Mouse (Mus musculus) CH12.LX (cell line): Measurements from ENCODE around the gene Mt4. TPM values are rescaled to one million over a fixed set of nuclear protein-coding genes. Genes with fewer than 3 reads are reported as not detected.
"Not testable (repeated sequence)": the region's sequence is repeated elsewhere in the genome, so short reads cannot be mapped to it uniquely, and the experiment has no call there.

Experiments used
- DNase-seq: peaks from one replicate; pipeline ENCODE4 v3.0.0-alpha.2; 2013; ENCODE audit errors: extremely low read depth
- H3K27ac ChIP-seq: 2 replicates; pipeline ENCODE4 v1.5.1; 2012; ENCODE audit warnings: low read depth, mild to moderate bottlenecking, control low read depth, moderate library complexity; ENCODE audit not compliant: insufficient read depth
- H3K27me3 ChIP-seq: replicated peaks from 2 replicates; pipeline ENCODE3; 2012; ENCODE audit warnings: inconsistent platforms
- H3K36me3 ChIP-seq, 2 experiments: replicated peaks in 1 of 2; 2 replicates each; pipeline versions ENCODE3 to v1.6.1; 2012; ENCODE audit warnings: inconsistent platforms in 1 of 2, low read length in 1 of 2, mild to moderate bottlenecking in 1 of 2, mixed read lengths in 1 of 2, moderate library complexity in 1 of 2; ENCODE audit not compliant: control insufficient read depth in 1 of 2, insufficient read depth in 1 of 2
- H3K4me1 ChIP-seq, 2 experiments: 2 replicates each; pipeline ENCODE4 v1.6.1; 2012; ENCODE audit warnings: inconsistent platforms in 1 of 2, moderate library complexity in 1 of 2; ENCODE audit not compliant: insufficient read depth in 2 of 2, control insufficient read depth in 1 of 2
- H3K4me2 ChIP-seq: 2 replicates; pipeline ENCODE4 v1.6.1; 2012; ENCODE audit warnings: low read depth, mild to moderate bottlenecking, control low read depth; ENCODE audit not compliant: poor library complexity, insufficient read depth, severe bottlenecking
- H3K4me3 ChIP-seq, 3 experiments: fragments of 150-350 bp in 1 of 3; sonication (generic) in 1 of 3; replicated peaks in 1 of 3; 2 replicates each; pipeline versions ENCODE3 to v1.5.1; 2011 to 2012; ENCODE audit warnings: low read depth in 2 of 3, low read length in 2 of 3, mild to moderate bottlenecking in 2 of 3, moderate library complexity in 2 of 3, control low read depth in 1 of 3, improper control_type of control experiment in 1 of 3, inconsistent platforms in 1 of 3, mixed read lengths in 1 of 3; ENCODE audit not compliant: poor library complexity in 1 of 3
- H3K79me2 ChIP-seq: replicated peaks from 2 replicates; pipeline ENCODE4 v1.6.1; 2012; ENCODE audit warnings: mild to moderate bottlenecking, moderate library complexity; ENCODE audit not compliant: control insufficient read depth, poor library complexity, insufficient read depth, severe bottlenecking; ENCODE audit errors: extremely low read depth
- H3K9ac ChIP-seq: 2 replicates; pipeline ENCODE4 v1.6.1; 2012; ENCODE audit warnings: low read depth, mild to moderate bottlenecking, control low read depth, moderate library complexity; ENCODE audit not compliant: insufficient read depth
- H3K9me3 ChIP-seq: replicated peaks from 2 replicates; pipeline ENCODE3; 2012; ENCODE audit warnings: low read length, inconsistent platforms, mixed read lengths
- BHLHE40 ChIP-seq: IDR thresholded peaks from 2 replicates; pipeline ENCODE4 v1.6.1; 2011; ENCODE audit warnings: mild to moderate bottlenecking, low read depth, low read length, improper control_type of control experiment
- CHD1 ChIP-seq: IDR thresholded peaks from 2 replicates; pipeline ENCODE4 v1.6.1; 2012; ENCODE audit warnings: low read depth, low read length, improper control_type of control experiment, inconsistent platforms
- CTCF ChIP-seq, 2 experiments: IDR thresholded peaks in 1 of 2; conservative IDR thresholded peaks in 1 of 2; 2 replicates each; pipeline ENCODE4 v1.5.1; 2011 to 2012; ENCODE audit warnings: low read depth in 2 of 2, low read length in 2 of 2, improper control_type of control experiment in 1 of 2, inconsistent platforms in 1 of 2, mild to moderate bottlenecking in 1 of 2, moderate library complexity in 1 of 2
- ELF1 ChIP-seq: IDR thresholded peaks from 2 replicates; pipeline ENCODE4 v1.6.1; 2014; ENCODE audit warnings: low read depth, mild to moderate bottlenecking, inconsistent platforms, low read length, improper control_type of control experiment
- GABPA ChIP-seq: IDR thresholded peaks from 2 replicates; pipeline ENCODE4 v1.6.1; 2012; ENCODE audit warnings: low read depth, low read length, improper control_type of control experiment, inconsistent platforms; ENCODE audit not compliant: insufficient replicate concordance
- IRF4 ChIP-seq: IDR thresholded peaks from 2 replicates; pipeline ENCODE4 v1.6.1; 2014; ENCODE audit warnings: low read depth, mild to moderate bottlenecking, inconsistent platforms, low read length, improper control_type of control experiment
- NELFE ChIP-seq: IDR thresholded peaks from 2 replicates; pipeline ENCODE4 v1.6.1; 2011; ENCODE audit warnings: low read depth, low read length, improper control_type of control experiment
- NRF1 ChIP-seq: IDR thresholded peaks from 2 replicates; pipeline ENCODE4 v1.6.1; 2014; ENCODE audit warnings: low read depth, mild to moderate bottlenecking, inconsistent platforms, low read length, improper control_type of control experiment, moderate library complexity
- PAX5 ChIP-seq: IDR thresholded peaks from 2 replicates; pipeline ENCODE4 v1.6.1; 2012; ENCODE audit warnings: low read length, inconsistent platforms, mixed read lengths
- RAD21 ChIP-seq: IDR thresholded peaks from 2 replicates; pipeline ENCODE4 v1.6.1; 2011; ENCODE audit warnings: low read depth, mild to moderate bottlenecking, low read length, improper control_type of control experiment, moderate library complexity
- SIN3A ChIP-seq: IDR thresholded peaks from 2 replicates; pipeline ENCODE4 v1.6.1; 2012; ENCODE audit warnings: low read length, improper control_type of control experiment, inconsistent platforms
- SMC3 ChIP-seq: IDR thresholded peaks from 2 replicates; pipeline ENCODE4 v1.6.1; 2011; ENCODE audit warnings: low read depth, low read length, improper control_type of control experiment
- TBP ChIP-seq: conservative IDR thresholded peaks from 2 replicates; pipeline ENCODE4 v1.6.1; 2011; ENCODE audit warnings: low read depth, low read length, improper control_type of control experiment
- TCF12 ChIP-seq: IDR thresholded peaks from 2 replicates; pipeline ENCODE4 v1.6.1; 2014; ENCODE audit warnings: low read depth, mild to moderate bottlenecking, inconsistent platforms, low read length, improper control_type of control experiment
- ZC3H11A ChIP-seq: IDR thresholded peaks from 2 replicates; pipeline ENCODE4 v1.6.1; 2012; ENCODE audit warnings: low read depth, mild to moderate bottlenecking, inconsistent platforms, low read length, improper control_type of control experiment
- ZKSCAN1 ChIP-seq: IDR thresholded peaks from 2 replicates; pipeline ENCODE4 v1.6.1; 2012; ENCODE audit warnings: low read depth, inconsistent platforms, low read length, improper control_type of control experiment, borderline replicate concordance
- ZNF384 ChIP-seq: IDR thresholded peaks from 2 replicates; pipeline ENCODE4 v1.6.1; 2012; ENCODE audit warnings: low read depth, low read length, improper control_type of control experiment, inconsistent platforms
- dilution Hi-C: fragments of 300-500 bp; cut with MboI; formaldehyde crosslinking; loops from 2 replicates; pipeline ENCODE4 v1.14.3; 2020; ENCODE audit warnings: low sequenced_read_pairs; ENCODE audit not compliant: extremely low pct_unique_long_range_greater_than_20kb, extremely low pct_ligation_motif_present
- in situ Hi-C: fragments of 300-500 bp; cut with MboI; formaldehyde crosslinking; loops from 3 replicates; pipeline ENCODE4 v1.14.3; 2019; ENCODE audit warnings: low sequenced_read_pairs, low pct_ligation_motif_present, low pct_unique_long_range_greater_than_20kb, mixed read lengths
- polyA plus RNA-seq: library from polyadenylated mRNA; unstranded; fragments of >175 nt; gene quantifications from 2 replicates; pipeline ENCODE4 v1.2.1, GENCODE M21; 2012; ENCODE audit warnings: low read depth; ENCODE audit not compliant: insufficient read length
- total RNA-seq, 2 experiments: library from RNA; depleted of rRNA; stranded (reverse); fragments of 300-350 nt in 1 of 2; fragments of >200 nt in 1 of 2; gene quantifications; 2 replicates each; pipeline ENCODE4 v1.2.3; 2012 to 2014

Gene Mt4
- total and polyA plus RNA-seq, 3 experiments: not detected

GRCm38 (mm10) chr8:94156092-94156491 is 19.1 kb downstream of the Mt4 start:
- dilution Hi-C loops: no loop called here
- no peak for DNase-seq
- no peaks in the 10 kb centered on the region for H3K36me3 ChIP-seq
- no peak for TF ChIP-seq ZNF384
- no peak for TF ChIP-seq SMC3
- TF ChIP-seq CHD1: no peak
- TF ChIP-seq PAX5: no peak
- no peak for TF ChIP-seq RAD21
- H3K4me1 ChIP-seq: peaks cover 5 to 15% of the 10 kb centered on the region in 2 experiments
- in situ Hi-C loops: no loop called here
- H3K27ac ChIP-seq: no peak overlapping the region
- H3K4me2 ChIP-seq: no peak overlapping the region
- H3K4me3 ChIP-seq: no peak overlapping the region
- no peak overlapping the region for H3K9ac ChIP-seq
- no peaks in the 10 kb centered on the region for H3K9me3 ChIP-seq
- H3K27me3 ChIP-seq: no peaks in the 10 kb centered on the region
- H3K79me2 ChIP-seq: no peaks in the 10 kb centered on the region

- H3K79me2 ChIP-seq, H3K9ac ChIP-seq, H3K4me2 ChIP-seq, H3K9me3 ChIP-seq, H3K27ac ChIP-seq, H3K4me3 ChIP-seq, DNase-seq, H3K4me1 ChIP-seq, dilution Hi-C loops, H3K36me3 ChIP-seq: not testable (repeated sequence)
- H3K27me3 ChIP-seq: peaks cover 16% of the 10 kb centered on the region
- in situ Hi-C loops: loop anchor here (5.0 kb wide), 1 partner anchor 37 kb away; no protein-coding TSS in a partner anchor
These were observed 28.8 kb downstream of the Mt4 start for GRCm38 (mm10) chr8:94165772-94166171.

- dilution Hi-C loops: no loop called here
- no peaks in the 10 kb centered on the region for H3K36me3 ChIP-seq
- H3K4me3 ChIP-seq: no peak overlapping the region
- peaks cover 31% of the 10 kb centered on the region for H3K27me3 ChIP-seq
- peak overlapping the region; percentile 53; the same call in 1 of the 2 replicates for H3K9ac ChIP-seq
- H3K9me3 ChIP-seq: no peaks in the 10 kb centered on the region
- H3K79me2 ChIP-seq: no peaks in the 10 kb centered on the region
- DNase-seq: peak; percentile 80
- TF ChIP-seq TBP (no peak), IRF4 (peak; percentile 70; the same call in 1 of the 2 replicates), BHLHE40 (0 out of 2 replicates have a peak, but pooled peaks have one; percentile 25), NELFE (peak; percentile 45; the same call in 1 of the 2 replicates), ZKSCAN1 (no peak), TCF12 (peak; percentile 46; the same call in 1 of the 2 replicates), ELF1 (0 out of 2 replicates have a peak, but pooled peaks have one; percentile 9), NRF1 (peak; percentile 39; the same call in 1 of the 2 replicates), RAD21 (peak; percentile 84), SIN3A (peak; percentile 61), SMC3 (peak; percentile 97), CTCF (conservative IDR thresholded peaks at IDR 0.05 in 1 of 2, IDR thresholded peaks at IDR 0.05 in 1 of 2; ENCODE audit: low read depth in 2 of 2, low read length in 2 of 2) (peak; percentile 92 to 96), GABPA (no peak), ZC3H11A (peak; percentile 72)
- TF ChIP-seq, all 38 proteins: peak for 11
- Histone ChIP-seq H3K27ac (no peak overlapping the region), H3K4me2 (peak overlapping the region; percentile 67), H3K4me1 (peaks cover 7 to 11% of the 10 kb centered on the region in 2 experiments)
- in situ Hi-C loops: loop anchor here (5.0 kb wide), 1 partner anchor 35 kb away; no protein-coding TSS in a partner anchor
These were observed 30.2 kb downstream of the Mt4 start for GRCm38 (mm10) chr8:94167244-94167643.
